Mouse (Mus musculus) layer of hippocampus, adult 11-12 months (tissue): ENCODE data around the gene Fxyd1.

Experiments
- DNase-seq: peaks from one replicate; pipeline ENCODE4 v3.0.0; 2022; ENCODE audit warnings: low spot score

Fxyd1 gene

GRCm38 (mm10) chr7:31077885-31078445 lies 21.0 kb upstream of the Fxyd1 start:
- peak; percentile 82 for DNase-seq

GRCm38 (mm10) chr7:31077470-31077869 lies 20.5 kb upstream of the Fxyd1 start:
- DNase-seq: peak; percentile 64

- DNase-seq: no peak
Observed at GRCm38 (mm10) chr7:31076492-31076891, 19.5 kb upstream of the Fxyd1 start, which contains the start of gene Fxyd3. Gene Fxyd3, minus strand, starts transcription at chr7:31076704.

- peak; percentile 55 for DNase-seq
Observed at GRCm38 (mm10) chr7:31074713-31075069, 17.7 kb upstream of the Fxyd1 start.

- no peak for DNase-seq
Observed at GRCm38 (mm10) chr7:31074061-31074712, 17.2 kb upstream of the Fxyd1 start.

- DNase-seq: no peak
Observed at GRCm38 (mm10) chr7:31073546-31073945, 16.5 kb upstream of the Fxyd1 start.

GRCm38 (mm10) chr7:31072326-31072725 lies 15.3 kb upstream of the Fxyd1 start:
- DNase-seq: no peak

- DNase-seq: no peak
Observed at GRCm38 (mm10) chr7:31070324-31070723, 13.3 kb upstream of the Fxyd1 start.

GRCm38 (mm10) chr7:31069491-31069890 lies 12.5 kb upstream of the Fxyd1 start:
- no peak for DNase-seq

GRCm38 (mm10) chr7:31067836-31068235 lies 10.8 kb upstream of the Fxyd1 start:
- DNase-seq: peak; percentile 60

- no peak for DNase-seq
Observed at GRCm38 (mm10) chr7:31063074-31063560, 6.1 kb upstream of the Fxyd1 start.

GRCm38 (mm10) chr7:31060621-31061010 lies 3.6 kb upstream of the Fxyd1 start:
- DNase-seq: no peak

GRCm38 (mm10) chr7:31059919-31060620 lies 3.1 kb upstream of the Fxyd1 start:
- DNase-seq: no peak

- DNase-seq: peak; percentile 92
Observed at GRCm38 (mm10) chr7:31059108-31059507, 2.1 kb upstream of the Fxyd1 start, which contains the start of gene Lgi4. Gene Lgi4, plus strand, starts transcription at chr7:31059342.

GRCm38 (mm10) chr7:31058211-31058610 lies 1.2 kb upstream of the Fxyd1 start:
- no peak for DNase-seq

- DNase-seq: no peak
Observed at GRCm38 (mm10) chr7:31057730-31058129, 731 bp upstream of the Fxyd1 start.

GRCm38 (mm10) chr7:31056448-31056847 lies 551 bp downstream of the Fxyd1 start:
- no peak for DNase-seq

GRCm38 (mm10) chr7:31055883-31056282 lies 1.1 kb downstream of the Fxyd1 start:
- no peak for DNase-seq

GRCm38 (mm10) chr7:31055354-31055824 lies 1.6 kb downstream of the Fxyd1 start:
- peak; percentile 51 for DNase-seq

GRCm38 (mm10) chr7:31054661-31055320 lies 2.2 kb downstream of the Fxyd1 start:
- DNase-seq: no peak

GRCm38 (mm10) chr7:31053882-31054447 lies 3.0 kb downstream of the Fxyd1 start:
- DNase-seq: no peak
